Mouse (Mus musculus) kidney, postnatal 25 days (tissue): ENCODE measurements around the gene Dok7.

Experiments
- DNase-seq, 2 experiments: peaks; one replicate each; pipeline ENCODE4 v3.0.0; 2021; ENCODE audit warnings: mixed read lengths in 2 of 2

Gene Dok7

GRCm38 (mm10) chr5:35056604-35057432 lies at the start of gene Dok7:
Dok7 (plus strand) TSS chr5:35056766.
- peak; percentile 46 to 72 for DNase-seq

DNA sequence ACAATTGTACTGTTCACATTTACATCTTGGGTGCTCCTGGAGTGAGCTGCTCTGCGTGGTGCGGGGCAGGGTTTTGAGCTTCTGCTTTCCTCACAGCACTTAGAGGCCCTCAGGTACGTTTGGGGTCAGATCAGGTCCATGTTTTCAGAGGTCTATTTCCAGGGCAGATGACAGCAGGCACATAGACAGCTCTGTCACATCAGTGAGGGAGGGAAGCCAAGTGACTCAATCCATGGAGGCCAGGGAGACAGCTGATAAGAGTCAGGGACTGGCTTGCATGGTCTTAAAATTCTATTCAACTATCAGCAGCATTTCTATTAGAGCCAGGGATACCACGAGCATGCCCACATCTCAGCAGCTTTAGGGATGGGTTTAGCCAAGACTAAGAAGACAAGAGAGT lies 47.4 kb upstream of the Dok7 start:
- DNase-seq: no peak

DNA sequence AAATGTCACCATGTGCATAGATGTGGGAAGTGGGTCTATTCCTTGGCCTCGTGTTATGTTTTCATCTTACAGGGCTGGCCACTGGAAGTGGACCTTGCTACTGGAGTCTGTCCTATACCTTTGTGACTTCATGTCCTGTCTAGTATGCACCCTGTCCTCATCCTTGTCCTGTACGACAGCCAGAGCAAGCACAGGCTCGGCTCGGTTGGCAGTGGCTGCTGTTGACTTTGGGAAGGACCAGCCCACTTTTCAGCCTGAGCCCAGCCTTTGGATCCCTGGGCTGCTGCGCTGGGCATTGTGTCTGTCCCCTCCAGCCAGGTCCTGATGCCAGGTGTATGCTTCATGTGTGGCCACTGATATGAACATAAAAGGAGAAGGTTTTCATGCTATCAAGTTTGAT lies 45.9 kb upstream of the Dok7 start:
- no peak for DNase-seq

DNA sequence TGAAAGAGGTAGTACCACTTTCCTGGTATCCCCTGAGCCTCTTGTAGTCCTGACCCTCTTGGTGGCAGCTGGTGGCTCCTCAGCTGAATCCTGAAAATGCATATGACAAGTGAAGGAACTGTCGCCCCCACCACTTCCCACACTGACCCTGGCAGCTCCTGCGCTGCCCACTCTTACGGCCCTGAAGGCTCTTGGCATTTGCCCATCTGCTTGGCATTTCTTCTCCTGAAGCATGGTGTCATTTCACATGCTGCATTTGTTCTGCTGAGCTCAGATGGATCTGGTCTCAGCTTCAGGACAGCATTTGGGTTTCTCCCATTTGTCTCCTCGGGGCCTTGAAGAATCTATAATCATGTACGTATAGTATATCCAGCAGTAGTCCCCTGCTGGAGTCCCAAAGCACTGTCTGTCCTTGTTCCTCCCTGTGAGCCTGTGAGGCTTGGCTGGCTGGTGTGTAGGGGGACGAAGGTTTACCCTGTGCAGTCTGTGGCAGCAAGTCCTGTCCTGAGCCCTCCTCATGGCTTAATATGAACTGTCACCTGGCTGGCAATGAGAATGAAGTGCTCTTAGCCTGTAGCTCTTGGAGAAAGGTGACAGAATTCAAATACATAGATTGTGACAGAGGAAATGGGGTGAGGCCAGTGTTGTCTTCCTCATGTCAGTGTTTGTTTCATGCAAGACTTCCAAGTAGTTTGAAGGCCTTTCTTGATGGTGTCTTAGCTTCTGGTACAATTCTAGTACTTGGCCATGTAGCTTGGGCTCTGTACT lies 45.2 kb upstream of the Dok7 start:
- no peak for DNase-seq

DNA sequence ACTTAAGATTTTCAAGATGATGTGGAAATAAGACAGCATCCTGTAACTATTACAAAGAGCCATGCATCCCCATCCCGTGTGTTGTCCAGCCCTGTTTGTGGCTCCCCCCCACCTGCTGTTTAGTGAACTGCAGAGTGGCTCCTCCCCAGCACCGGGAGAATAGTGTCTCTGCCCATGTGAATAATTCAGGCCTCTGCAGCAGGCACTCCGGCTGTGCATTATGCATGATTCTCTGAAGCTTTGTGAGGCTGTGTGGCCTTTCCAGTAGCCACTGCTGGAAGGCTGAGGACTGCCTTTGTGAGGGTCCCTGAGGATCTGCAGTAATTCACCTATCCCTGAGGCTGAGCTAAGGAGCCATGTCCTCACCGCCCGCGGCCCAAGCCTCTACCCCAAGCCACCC lies 42.5 kb upstream of the Dok7 start:
- DNase-seq: no peak

- DNase-seq: no peak
These were observed 36.8 kb upstream of the Dok7 start for GRCm38 (mm10) chr5:35019673-35020300.

DNA sequence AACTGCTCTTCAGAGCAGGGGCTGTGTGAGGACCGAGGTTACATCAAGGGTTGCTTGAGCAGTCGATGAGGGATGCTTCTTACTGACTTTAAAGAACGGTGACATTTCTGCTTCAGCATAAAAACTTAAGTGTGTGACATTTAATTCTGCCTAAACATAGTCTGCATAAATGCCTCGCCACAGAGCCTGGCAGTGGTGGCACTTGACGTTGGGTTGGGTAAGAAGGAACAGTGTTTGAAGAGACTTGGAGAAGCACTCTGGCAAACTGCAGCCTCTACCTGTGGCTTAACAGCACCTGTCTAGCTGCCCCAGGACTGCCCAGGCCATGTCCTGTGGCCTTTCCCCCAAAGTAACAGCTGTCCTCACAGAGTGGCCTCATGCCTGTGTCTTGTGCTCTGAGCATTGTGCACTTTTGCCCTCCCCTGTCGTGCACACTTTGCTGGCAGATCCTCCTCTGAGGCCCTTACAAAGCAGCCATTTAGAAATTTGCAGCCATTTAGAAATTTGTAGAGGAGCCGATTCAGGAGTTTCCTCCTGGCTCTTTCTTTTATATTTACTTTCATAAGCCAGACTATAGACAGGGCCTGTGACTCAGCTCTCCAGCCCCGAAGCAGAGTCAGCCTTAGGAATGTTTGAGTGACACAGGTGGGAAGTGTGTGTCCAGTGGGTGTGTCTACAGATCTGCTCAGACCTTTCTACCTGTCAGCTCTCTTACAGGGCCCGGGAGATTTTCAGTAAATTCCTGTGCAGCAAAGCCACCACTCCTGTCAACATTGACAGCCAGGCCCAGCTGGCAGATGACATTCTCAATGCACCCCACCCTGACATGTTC lies 35.9 kb upstream of the Dok7 start:
- DNase-seq: no peak

GRCm38 (mm10) chr5:35024975-35025374 lies 31.6 kb upstream of the Dok7 start:
- peak; percentile 74 for DNase-seq

DNA sequence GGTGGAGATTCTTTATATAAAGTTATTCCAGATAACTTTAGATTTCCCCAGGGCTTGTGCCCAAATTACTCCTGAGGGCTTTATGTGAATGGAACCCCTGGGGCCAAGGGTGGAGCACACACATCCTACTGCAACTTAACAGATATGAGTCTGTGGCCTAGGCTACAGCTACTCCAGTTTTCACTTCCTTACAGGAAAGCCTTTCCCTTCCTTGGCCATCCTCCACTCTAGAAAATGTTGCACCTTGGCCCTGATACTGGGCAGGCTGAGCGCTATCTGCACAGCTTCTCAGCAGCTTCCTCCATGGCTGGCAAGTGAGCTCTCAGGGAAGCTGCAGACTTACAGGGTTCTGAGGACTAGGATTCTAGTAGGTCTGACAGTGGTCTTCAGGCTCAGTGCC lies 27.3 kb upstream of the Dok7 start:
- DNase-seq: no peak

DNA sequence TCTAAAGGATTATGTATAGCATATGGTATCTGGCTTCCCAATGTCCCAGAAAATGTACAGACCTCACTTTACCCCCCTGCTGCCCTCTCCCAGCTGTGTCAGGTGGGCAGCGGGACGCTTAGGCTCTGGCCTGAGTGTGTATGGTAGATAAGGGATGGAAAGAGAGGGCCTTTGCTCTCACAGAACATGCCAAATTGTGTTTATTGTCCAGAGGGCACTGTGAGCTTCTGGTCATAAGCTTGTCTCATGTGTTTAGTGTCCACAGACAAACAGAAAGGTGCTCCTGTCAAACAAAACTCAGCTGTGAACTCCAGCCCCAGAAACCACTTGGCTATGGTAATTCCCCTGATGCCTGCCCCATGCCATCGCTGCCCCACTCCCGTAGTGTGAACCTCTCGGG lies 26.8 kb upstream of the Dok7 start:
- DNase-seq: no peak

- DNase-seq: peak in 1 of 2 experiments; percentile 33
These were observed 23.5 kb upstream of the Dok7 start for GRCm38 (mm10) chr5:35033068-35033467.

- DNase-seq: no peak
These were observed 22.9 kb upstream of the Dok7 start for GRCm38 (mm10) chr5:35033619-35034018.

GRCm38 (mm10) chr5:35035141-35035540 lies 21.4 kb upstream of the Dok7 start:
- no peak for DNase-seq

DNA sequence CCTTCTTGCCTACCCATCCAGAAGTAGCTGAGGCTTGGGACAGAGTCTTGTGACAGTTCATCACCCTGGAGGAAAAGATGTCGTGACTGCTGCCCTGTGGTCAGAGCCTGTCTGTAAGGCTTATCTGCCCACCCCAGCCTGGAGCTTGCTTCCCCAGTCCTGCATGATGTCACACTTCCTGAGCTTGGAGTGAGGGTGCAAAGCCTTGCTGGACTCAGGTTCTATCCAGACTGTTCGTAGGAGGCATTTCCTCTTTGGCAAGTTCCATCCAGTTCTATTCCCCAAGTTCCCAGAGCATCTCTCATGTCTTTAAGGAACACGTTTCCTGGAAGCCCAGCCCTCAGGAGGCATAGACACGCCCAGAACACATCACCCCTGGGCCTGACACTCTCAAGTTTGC lies 20.8 kb upstream of the Dok7 start:
- DNase-seq: peak; percentile 14 to 59

- no peak for DNase-seq
These were observed 19.1 kb upstream of the Dok7 start for GRCm38 (mm10) chr5:35037438-35037837.

DNA sequence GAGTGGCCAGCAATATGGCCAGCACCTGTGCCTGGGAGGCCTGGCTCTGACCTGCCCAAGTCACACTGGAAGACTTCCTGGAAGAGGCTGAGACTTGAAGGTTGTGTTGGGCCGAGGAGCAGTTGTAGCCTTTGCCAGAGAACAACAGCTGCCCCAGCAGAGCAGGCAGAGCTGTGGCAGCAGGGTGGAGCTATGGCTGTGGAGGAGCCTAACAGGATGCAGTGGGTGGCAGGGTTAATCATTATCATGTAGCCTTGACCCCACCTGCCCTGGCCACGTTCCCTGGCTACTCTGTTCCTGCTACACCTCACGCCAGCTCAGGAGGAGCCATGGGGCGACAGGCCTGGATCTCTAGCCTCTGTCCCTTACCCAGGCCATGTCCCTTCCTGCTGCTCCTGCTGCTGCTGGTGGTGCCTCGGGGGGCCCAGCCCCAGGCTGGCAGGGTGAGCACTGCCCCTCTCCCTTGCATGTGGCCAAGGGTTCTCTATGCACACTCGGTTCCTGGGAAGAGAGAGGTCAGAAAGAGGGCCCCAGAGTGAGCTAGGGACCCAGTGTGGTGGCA lies 15.2 kb upstream of the Dok7 start, which contains the start of gene Hgfac:
Gene Hgfac, plus strand, starts transcription at position 242 of the 562 bp plus-strand sequence.
- DNase-seq: peak; percentile 89 to 95

DNA sequence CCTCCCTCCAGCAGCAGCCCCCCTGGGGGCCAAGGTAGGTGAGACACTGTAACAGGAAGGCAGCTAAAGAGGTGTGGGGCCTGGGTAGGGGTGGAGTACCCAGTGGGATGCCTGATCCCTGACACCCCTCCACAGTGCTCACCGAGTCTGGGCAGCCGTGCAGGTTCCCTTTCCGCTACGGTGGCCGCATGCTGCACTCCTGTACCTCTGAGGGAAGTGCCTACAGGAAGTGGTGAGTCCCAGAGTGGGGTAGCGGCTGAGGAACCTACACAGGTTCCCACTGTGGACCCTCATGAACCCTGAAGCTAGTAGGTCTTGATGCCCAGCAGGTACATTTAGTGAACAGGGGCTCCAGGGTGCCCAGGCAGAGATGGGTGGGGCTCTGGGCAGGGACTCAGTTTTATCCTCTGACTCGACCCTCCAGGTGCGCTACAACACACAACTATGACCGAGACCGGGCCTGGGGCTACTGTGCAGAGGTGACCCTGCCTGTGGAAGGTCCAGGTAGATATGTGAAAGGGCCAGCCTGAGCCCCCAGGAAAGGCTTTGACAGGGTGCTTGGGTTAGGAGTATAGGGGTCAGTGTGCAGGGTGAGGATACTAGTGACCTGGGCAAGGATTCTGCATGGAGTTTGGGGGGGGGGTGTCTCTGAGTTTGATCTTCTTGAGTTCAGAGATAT lies 14.0 kb upstream of the Dok7 start:
- DNase-seq: peak in 1 of 2 experiments; percentile 49

DNA sequence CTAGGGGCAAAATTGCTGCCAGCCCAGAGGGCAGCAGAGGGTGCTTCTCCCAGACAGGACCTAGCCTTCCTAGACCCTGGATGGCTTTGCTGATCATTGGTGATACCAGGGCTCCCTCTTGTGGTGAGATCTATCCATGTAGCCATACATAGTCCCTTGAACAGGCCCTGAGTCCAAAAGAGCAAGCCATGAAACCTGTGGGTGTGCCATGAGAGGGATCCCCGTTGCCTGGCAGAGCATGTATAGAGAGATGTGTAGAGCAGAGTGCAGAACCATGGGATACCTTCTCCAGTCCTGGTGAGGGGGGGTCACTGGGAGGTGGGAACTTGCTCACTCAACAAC lies 13.5 kb upstream of the Dok7 start:
- DNase-seq: peak; percentile 82 to 92

DNA sequence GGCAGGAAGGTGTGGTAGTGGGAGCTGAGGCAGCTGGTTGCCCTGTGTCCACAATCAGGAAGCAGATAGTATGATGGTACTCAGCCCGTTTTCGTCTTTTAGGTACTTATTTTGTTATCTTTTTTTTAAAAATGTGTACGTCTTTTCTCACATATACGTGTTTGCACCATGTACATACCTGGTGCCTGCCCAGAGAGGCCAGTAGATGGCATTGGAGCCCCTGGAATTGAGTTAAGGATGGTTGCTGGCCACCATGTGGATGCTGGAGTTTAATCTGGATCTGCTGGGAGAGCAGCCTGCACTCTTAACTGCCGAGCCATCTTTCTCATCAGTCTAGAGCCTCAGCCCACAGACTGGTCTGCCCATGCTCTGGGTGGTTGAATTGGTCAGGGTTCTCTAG lies 6.0 kb upstream of the Dok7 start:
- DNase-seq: no peak

- DNase-seq: no peak
These were observed 1.9 kb upstream of the Dok7 start for GRCm38 (mm10) chr5:35054628-35055027.

DNA sequence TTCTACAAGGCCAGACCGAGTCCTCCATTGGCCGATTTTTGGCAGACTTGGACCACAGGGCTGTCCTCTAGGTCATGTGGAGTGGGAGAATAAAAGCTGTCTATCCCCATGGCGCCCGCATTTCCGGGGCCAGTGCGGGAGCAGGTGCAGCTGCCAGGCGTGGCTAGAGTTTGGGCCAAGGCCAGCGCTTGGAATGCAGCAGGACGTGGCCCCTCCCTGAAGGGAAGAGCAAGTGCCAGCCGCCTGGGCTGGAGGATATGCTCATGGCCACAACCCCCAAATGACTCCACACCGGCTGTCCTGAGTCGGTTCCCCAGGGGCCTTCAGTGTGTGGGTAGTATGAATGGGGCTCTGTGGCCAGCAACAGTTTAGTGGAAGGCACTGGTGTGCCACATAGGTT lies 1.5 kb upstream of the Dok7 start:
- peak; percentile 39 to 72 for DNase-seq

GRCm38 (mm10) chr5:35057582-35057981 lies 1.0 kb downstream of the Dok7 start:
- no peak for DNase-seq
